Mouse (Mus musculus) embryo, embryonic 11.5 days (tissue): ENCODE data around the gene Jak2.
A peak's percentile ranks its signal among the peaks of the same experiment; 100 is the strongest.

Experiments used
- DNase-seq: peaks from one replicate; pipeline ENCODE4 v3.0.0-alpha.2; 2012; ENCODE audit warnings: low read depth, low spot score

Gene Jak2

DNA sequence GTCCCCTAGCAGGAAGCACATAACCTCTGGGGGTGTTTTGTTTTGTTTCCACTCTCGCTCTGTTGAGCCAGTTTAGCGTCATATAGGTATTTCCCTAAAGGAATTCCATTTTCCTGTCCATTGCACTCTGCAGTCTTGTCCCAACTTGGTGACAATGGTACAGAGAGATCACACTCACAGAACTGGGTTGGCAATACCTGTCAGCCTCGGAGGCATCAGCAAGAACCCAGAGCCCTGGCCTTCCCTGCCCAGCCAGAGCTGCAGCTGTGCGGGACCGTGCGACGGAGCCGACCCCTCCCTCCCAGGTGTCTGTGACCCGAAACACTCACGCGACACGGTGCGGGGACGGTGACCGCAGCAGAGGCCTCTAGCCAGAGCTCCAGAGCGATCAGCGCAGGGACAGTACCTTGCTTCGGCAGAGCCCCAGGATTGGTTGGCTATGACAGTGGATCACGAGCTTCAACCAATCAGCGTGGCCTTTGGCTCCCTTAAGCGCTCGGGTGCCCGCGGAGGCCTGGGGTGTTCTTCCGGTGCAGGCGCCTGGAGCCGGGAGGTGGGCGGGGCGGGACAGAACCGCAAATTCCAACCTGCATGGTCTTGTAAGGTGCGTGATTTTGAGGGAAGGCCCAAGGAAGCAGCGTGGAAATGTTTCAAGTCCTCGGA is 110.0 kb downstream of the Jak2 start:
- DNase-seq = peak; percentile 75

DNA sequence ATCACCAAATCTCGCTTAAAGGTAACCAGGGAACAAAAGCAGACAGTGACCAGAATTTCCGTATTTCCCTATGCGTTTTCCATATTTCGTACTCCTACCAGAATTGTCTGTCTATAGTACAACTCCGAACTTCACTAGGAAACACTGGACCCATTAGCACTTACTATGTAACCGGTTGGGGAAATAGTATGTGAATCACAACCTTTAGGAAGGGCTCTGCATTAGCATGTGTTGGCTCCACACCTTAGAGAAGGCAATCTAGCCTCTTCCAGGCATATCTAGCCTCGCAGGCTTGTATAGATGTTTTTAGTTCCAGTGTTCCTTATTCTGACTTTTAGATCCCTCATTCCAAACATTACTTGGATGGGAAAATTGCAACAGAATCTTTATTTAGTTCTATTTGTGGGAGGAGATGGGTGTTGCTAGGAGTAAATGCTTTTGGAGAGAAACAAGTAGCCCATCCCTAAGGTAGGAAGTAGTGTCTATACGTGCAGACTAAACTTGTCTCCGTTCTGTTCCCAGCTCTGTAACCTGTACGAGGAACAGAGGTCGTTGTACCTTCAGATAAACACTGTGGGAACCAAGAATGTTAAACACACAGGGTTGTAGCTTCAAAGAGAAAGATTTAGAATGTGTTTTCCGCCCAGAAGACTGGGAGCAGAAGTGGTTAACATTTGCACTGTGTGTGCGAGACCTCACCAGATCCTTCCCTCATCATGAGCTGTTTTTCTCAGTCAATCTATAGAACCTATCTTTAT is 110.7 kb downstream of the Jak2 start:
- DNase-seq = no peak
